Mouse (Mus musculus): ENCODE measurements at regions not wholly inside any gene's neighbourhood (a gene's known extent, or its start where the extent isn't known, plus 50 kb on each side); places are given as distances from the start of the nearest gene placed in this dataset.

DNA sequence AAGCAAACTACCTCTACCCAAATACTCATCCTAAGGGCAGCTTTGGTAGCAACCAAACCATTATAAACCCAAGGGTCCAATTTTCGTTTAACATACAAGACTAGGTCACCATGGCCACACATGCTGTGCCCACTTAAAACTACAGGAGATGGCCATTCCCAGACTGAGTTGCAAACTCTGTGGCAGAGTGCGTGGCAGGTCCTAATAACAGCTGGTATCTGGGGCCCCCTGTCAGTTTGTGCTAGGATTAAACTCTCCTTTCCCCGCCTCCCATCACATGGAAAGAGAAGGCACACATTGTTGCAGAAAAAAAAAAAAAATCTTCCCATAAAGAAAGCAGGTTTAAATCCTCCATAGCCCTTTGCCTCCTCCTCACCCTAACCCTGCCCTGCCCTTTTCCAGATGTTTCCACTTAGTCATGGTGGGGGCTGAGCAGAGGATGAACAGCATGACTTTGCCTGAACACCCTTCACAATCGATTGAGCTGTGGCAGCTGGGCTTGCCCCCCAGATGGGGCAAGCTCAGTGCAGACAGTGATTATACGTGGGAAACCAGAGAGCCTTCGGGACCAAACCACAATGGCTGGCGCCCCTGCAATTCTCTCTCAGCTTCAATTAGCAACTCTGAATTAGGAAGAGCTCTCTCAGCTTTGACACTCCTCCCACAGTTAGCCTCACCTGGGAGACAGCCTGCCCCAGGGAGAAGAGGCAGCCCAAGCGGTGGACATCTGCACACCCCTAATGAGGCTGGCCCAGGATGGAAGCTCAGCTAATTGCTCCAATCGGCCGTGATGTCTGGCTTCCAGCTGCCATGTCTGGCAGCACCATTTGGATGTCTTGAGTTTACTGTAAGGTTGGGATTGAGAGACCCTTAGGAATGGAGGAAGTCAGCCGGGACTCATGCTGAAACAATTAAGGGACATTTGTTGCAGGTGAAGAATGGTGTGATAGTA lies 365.9 kb downstream of the Tns1 start:
- no peaks in the 10 kb centered on the region for H3K36me3 ChIP-seq (ENCODE audit: control insufficient read depth, insufficient read depth, low read length)
- peaks cover 22% of the 10 kb centered on the region for H3K4me1 ChIP-seq (ENCODE audit: control insufficient read depth, insufficient read depth, low read length)
- H3K4me3 ChIP-seq (ENCODE audit: low read depth, low read length), result no peak overlapping the region
- H3K27ac ChIP-seq (replicated peaks; ENCODE audit: low read depth, low read length), result peak overlapping the region; percentile 79
- H3K9me3 ChIP-seq (ENCODE audit: control insufficient read depth, low read length), result no peaks in the 10 kb centered on the region
- DNase-seq (ENCODE audit: low spot score), result peak; percentile 78
- peak overlapping the region; percentile 27; the same call in 1 of the 2 replicates for H3K4me2 ChIP-seq (ENCODE audit: low read depth, severe bottlenecking)
- H3K9ac ChIP-seq (ENCODE audit: low read length), result no peak overlapping the region
- WGBS, result 6% methylated on average over 11 of the region's 11 CpGs
- peak; percentile 83 for ATAC-seq (ENCODE audit: insufficient number of reproducible peaks, low FRiP score, low TSS enrichment, low read depth)
- no peaks in the 10 kb centered on the region for H3K27me3 ChIP-seq (ENCODE audit: control insufficient read depth, insufficient read depth, low read length)

DNA sequence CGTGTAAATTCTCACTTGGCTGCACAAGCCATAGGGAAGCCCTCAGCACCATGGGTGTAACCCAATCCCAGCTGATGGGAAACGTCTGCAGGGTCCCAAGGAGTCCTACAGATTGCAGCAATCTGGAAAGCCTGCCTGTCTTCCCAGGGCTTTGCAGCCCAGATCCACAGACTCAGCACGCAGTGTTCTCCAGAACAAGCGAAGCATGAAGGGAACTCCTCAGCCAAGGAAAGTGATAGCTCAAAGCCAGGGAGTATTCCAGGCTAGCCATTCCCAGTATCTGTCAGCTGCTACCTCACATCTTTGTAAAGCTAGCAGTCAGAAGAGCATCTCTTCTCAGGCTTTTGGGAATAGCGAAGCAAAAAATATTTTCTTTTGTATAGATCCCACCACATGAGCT lies 368.5 kb downstream of the Tns1 start:
- Histone ChIP-seq H3K4me3 (ENCODE audit: low read depth, low read length) (no peak overlapping the region), H3K9me3 (ENCODE audit: control insufficient read depth, low read length) (no peaks in the 10 kb centered on the region), H3K4me2 (ENCODE audit: low read depth, severe bottlenecking) (no peak overlapping the region), H3K27me3 (ENCODE audit: control insufficient read depth, insufficient read depth, low read length) (no peaks in the 10 kb centered on the region), H3K36me3 (ENCODE audit: control insufficient read depth, insufficient read depth, low read length) (no peaks in the 10 kb centered on the region), H3K9ac (ENCODE audit: low read length) (no peak overlapping the region), H3K27ac (replicated peaks; ENCODE audit: low read depth, low read length) (no peak overlapping the region), H3K4me1 (ENCODE audit: control insufficient read depth, insufficient read depth, low read length) (peaks cover 22% of the 10 kb centered on the region)
- DNase-seq (ENCODE audit: low spot score), result no peak
- WGBS, result 59% methylated on average over 5 of the region's 5 CpGs
- ATAC-seq (ENCODE audit: insufficient number of reproducible peaks, low FRiP score, low TSS enrichment, low read depth), result no peak

DNA sequence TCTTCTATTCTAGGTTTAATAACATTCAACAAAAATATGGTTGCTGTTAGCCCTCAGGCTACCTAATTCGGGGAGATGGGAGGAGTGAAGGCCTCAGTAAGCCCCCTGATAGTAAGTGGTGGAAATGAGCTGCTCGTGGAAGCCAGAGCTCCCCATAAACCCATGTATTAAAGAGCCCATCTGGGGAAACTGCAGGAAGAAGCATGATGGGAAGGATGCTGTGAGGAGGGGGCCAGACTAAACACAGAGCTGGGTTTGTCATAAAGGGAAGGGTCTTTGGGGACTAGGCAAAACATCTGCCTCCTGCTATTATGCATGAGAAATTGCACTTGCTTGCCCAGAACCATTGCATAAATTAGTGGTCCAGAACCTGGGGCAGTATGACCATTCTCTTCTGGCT lies 369.3 kb downstream of the Tns1 start:
- H3K4me2 ChIP-seq (ENCODE audit: low read depth, severe bottlenecking), result no peak overlapping the region
- no peak for DNase-seq (ENCODE audit: low spot score)
- no peak overlapping the region for H3K4me3 ChIP-seq (ENCODE audit: low read depth, low read length)
- WGBS, result 49% methylated on average over 2 of the region's 2 CpGs
- no peak overlapping the region for H3K9ac ChIP-seq (ENCODE audit: low read length)
- ATAC-seq (ENCODE audit: insufficient number of reproducible peaks, low FRiP score, low TSS enrichment, low read depth), result no peak
- H3K27me3 ChIP-seq (ENCODE audit: control insufficient read depth, insufficient read depth, low read length), result no peaks in the 10 kb centered on the region
- peaks cover 22% of the 10 kb centered on the region for H3K4me1 ChIP-seq (ENCODE audit: control insufficient read depth, insufficient read depth, low read length)
- no peaks in the 10 kb centered on the region for H3K9me3 ChIP-seq (ENCODE audit: control insufficient read depth, low read length)
- H3K36me3 ChIP-seq (ENCODE audit: control insufficient read depth, insufficient read depth, low read length), result no peaks in the 10 kb centered on the region
- no peak overlapping the region for H3K27ac ChIP-seq (replicated peaks; ENCODE audit: low read depth, low read length)

DNA sequence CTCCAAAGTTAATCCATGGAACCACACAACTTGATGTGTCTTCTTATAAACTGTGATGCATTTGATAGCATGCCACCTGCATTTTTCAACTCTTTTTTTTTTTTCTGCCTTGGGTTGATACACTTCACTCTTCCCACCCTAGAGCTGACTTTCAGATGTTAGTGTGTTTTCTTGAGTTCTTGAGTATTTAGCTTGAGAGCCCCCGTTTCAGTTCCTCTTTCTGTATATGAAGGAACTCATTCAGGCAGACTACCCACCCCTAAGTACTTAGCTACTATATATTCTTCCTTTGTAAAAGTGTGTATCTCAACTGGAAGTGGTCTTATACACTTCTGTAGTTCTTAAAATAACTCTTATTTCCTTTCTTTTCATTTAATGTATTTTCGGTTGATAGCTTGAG lies 371.1 kb downstream of the Tns1 start:
- H3K4me2 ChIP-seq (ENCODE audit: low read depth, severe bottlenecking), result no peak overlapping the region
- DNase-seq (ENCODE audit: low spot score), result no peak
- H3K9ac ChIP-seq (ENCODE audit: low read length), result no peak overlapping the region
- no peaks in the 10 kb centered on the region for H3K9me3 ChIP-seq (ENCODE audit: control insufficient read depth, low read length)
- ATAC-seq (ENCODE audit: insufficient number of reproducible peaks, low FRiP score, low TSS enrichment, low read depth), result no peak
- H3K4me1 ChIP-seq (ENCODE audit: control insufficient read depth, insufficient read depth, low read length), result peaks cover 14% of the 10 kb centered on the region
- no peaks in the 10 kb centered on the region for H3K27me3 ChIP-seq (ENCODE audit: control insufficient read depth, insufficient read depth, low read length)
- H3K4me3 ChIP-seq (ENCODE audit: low read depth, low read length), result no peak overlapping the region
- H3K36me3 ChIP-seq (ENCODE audit: control insufficient read depth, insufficient read depth, low read length), result no peaks in the 10 kb centered on the region
- 90% methylated on average over 2 of the region's 2 CpGs for WGBS
- no peak overlapping the region for H3K27ac ChIP-seq (replicated peaks; ENCODE audit: low read depth, low read length)

DNA sequence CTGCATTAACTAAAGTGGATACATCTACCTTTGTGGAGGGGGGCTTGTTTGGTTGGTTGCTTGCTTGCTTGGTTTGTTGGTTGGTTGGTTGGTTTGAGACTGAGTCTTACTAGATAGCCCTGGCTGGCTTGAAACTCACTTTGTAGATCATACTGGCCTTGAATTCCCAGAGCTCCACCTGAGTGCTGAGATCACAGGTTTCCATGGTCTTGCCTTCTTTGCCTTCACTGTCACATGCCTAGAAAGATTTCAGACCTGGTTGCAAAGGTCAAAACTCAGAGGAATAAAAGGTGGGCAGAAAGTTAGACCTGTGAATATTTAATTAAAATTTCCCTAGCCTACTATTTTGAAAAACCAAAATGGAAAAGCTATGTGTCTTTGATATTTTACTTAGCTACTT lies 375.5 kb downstream of the Tns1 start:
- H3K4me2 ChIP-seq (ENCODE audit: low read depth, severe bottlenecking), result no peak overlapping the region
- H3K36me3 ChIP-seq (ENCODE audit: control insufficient read depth, insufficient read depth, low read length), result no peaks in the 10 kb centered on the region
- no peaks in the 10 kb centered on the region for H3K27me3 ChIP-seq (ENCODE audit: control insufficient read depth, insufficient read depth, low read length)
- peaks cover 11% of the 10 kb centered on the region for H3K4me1 ChIP-seq (ENCODE audit: control insufficient read depth, insufficient read depth, low read length)
- no peak for ATAC-seq (ENCODE audit: insufficient number of reproducible peaks, low FRiP score, low TSS enrichment, low read depth)
- no peaks in the 10 kb centered on the region for H3K9me3 ChIP-seq (ENCODE audit: control insufficient read depth, low read length)
- DNase-seq (ENCODE audit: low spot score), result no peak
- no peak overlapping the region for H3K9ac ChIP-seq (ENCODE audit: low read length)
- no peak overlapping the region for H3K4me3 ChIP-seq (ENCODE audit: low read depth, low read length)
- no peak overlapping the region for H3K27ac ChIP-seq (replicated peaks; ENCODE audit: low read depth, low read length)

DNA sequence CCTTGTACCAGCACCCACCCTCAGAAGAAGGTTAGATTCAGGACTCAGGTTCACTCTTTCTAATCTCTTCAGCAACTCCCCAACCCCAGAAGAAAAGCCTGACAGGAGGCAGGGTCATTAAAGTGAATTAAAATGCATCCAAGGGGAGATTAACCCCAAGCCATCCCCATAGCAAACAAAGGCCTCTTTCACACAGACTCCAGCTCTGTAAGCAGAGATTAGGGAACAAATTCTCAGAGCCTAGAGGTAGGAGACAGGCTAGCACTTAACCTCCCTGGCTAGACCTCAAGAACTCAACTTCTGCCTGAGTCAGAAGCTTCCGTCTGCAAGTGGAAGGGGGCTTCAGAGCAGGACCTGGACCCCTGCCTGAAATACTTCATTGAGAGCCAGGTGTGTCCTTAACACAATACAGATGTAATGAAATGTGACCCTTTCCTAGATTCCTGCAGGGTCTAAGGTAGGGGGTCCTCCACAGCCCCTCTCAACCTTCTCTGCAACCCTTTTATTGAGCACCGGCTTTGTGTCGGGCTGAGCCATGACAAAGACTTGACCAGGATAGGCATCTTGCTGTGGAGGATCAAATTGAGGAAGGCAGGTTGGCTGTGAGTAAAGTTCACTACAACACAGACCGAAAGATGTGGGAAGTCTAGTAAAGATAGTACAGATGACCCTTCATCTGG lies 379.6 kb downstream of the Tns1 start:
- H3K36me3 ChIP-seq (ENCODE audit: control insufficient read depth, insufficient read depth, low read length), result no peaks in the 10 kb centered on the region
- no peak overlapping the region for H3K4me3 ChIP-seq (ENCODE audit: low read depth, low read length)
- H3K27me3 ChIP-seq (ENCODE audit: control insufficient read depth, insufficient read depth, low read length), result no peaks in the 10 kb centered on the region
- 41% methylated on average over 4 of the region's 4 CpGs for WGBS
- ATAC-seq (ENCODE audit: insufficient number of reproducible peaks, low FRiP score, low TSS enrichment, low read depth) (peak; percentile 86), DNase-seq (ENCODE audit: low spot score) (peak; percentile 44)
- no peak overlapping the region for H3K4me2 ChIP-seq (ENCODE audit: low read depth, severe bottlenecking)
- no peak overlapping the region for H3K9ac ChIP-seq (ENCODE audit: low read length)
- peak overlapping the region; percentile 85 for H3K27ac ChIP-seq (replicated peaks; ENCODE audit: low read depth, low read length)
- no peaks in the 10 kb centered on the region for H3K9me3 ChIP-seq (ENCODE audit: control insufficient read depth, low read length)
- H3K4me1 ChIP-seq (ENCODE audit: control insufficient read depth, insufficient read depth, low read length), result peaks cover 15% of the 10 kb centered on the region

DNA sequence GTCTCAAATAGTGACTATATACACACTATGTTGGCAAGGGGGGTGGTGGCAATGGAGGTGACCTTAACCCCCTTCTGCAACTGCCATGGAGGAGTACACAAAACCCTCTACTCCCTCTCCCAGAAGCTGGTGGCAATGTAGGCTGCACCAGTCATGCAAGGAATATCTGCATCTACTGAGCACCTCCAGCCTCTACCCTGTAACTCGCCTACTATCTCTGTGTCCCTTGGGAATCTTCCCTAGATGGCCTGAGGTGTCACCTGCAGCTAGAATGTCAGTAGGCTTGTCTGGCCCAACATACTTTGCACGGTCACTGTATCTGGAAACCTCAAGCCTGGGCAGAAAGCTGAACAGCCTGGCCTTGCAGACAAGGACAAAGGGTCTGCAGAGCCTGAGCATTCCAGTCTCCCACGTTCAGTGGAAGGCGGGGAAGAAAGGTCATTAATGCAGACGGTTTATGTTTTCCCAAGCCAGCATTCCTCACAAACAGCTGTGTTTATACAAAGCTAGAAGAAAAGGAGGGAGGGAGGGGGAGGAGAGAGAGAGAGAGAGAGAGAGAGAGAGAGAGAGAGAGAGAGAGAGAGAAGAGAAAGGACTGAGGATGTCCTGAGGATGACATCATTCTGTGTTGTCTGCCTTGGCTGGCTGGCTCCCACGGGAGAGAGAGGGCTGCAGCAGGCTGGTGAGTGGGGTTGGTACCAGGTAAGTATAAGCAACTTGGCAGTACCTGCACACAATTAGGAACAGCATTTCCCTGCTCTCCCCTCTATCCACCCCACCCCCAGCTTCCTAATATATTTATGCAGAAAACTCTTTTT lies 380.3 kb downstream of the Tns1 start:
- WGBS, result 24% methylated on average over 6 of the region's 6 CpGs
- H3K9me3 ChIP-seq (ENCODE audit: control insufficient read depth, low read length), result no peaks in the 10 kb centered on the region
- peak; percentile 52 for DNase-seq (ENCODE audit: low spot score)
- peaks cover 15% of the 10 kb centered on the region for H3K4me1 ChIP-seq (ENCODE audit: control insufficient read depth, insufficient read depth, low read length)
- no peak overlapping the region for H3K4me3 ChIP-seq (ENCODE audit: low read depth, low read length)
- peak overlapping the region; percentile 12; the same call in 1 of the 2 replicates for H3K9ac ChIP-seq (ENCODE audit: low read length)
- peak; percentile 77 for ATAC-seq (ENCODE audit: insufficient number of reproducible peaks, low FRiP score, low TSS enrichment, low read depth)
- peak overlapping the region; percentile 85 for H3K27ac ChIP-seq (replicated peaks; ENCODE audit: low read depth, low read length)
- no peaks in the 10 kb centered on the region for H3K27me3 ChIP-seq (ENCODE audit: control insufficient read depth, insufficient read depth, low read length)
- H3K36me3 ChIP-seq (ENCODE audit: control insufficient read depth, insufficient read depth, low read length), result no peaks in the 10 kb centered on the region
- H3K4me2 ChIP-seq (ENCODE audit: low read depth, severe bottlenecking), result no peak overlapping the region

DNA sequence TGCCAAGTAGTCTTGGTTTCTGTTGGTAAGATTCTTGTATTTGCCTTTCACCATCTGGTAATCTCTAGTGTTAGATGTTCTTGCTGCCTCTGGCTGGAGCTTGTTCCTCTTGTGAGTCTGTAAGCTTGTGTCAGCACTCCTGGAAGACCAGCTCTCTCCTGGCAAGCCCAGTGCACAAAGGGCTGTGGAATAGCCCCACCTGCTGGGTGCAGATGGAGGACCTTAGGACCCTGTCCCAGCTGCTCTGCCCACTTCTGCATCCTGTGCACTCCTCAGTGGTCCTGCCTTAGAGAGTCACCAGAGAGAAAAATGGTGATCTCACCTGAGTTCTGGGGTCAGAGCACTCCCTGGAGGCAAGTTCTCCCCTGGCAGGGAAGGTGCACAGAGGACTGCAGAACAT lies 387.2 kb downstream of the Tns1 start:
- Histone ChIP-seq H3K9ac (ENCODE audit: low read length) (no peak overlapping the region), H3K4me3 (ENCODE audit: low read depth, low read length) (no peak overlapping the region), H3K27me3 (ENCODE audit: control insufficient read depth, insufficient read depth, low read length) (no peaks in the 10 kb centered on the region), H3K36me3 (ENCODE audit: control insufficient read depth, insufficient read depth, low read length) (no peaks in the 10 kb centered on the region), H3K27ac (replicated peaks; ENCODE audit: low read depth, low read length) (no peak overlapping the region), H3K4me1 (ENCODE audit: control insufficient read depth, insufficient read depth, low read length) (no peaks in the 10 kb centered on the region), H3K9me3 (ENCODE audit: control insufficient read depth, low read length) (no peaks in the 10 kb centered on the region), H3K4me2 (ENCODE audit: low read depth, severe bottlenecking) (no peak overlapping the region)
- DNase-seq (ENCODE audit: low spot score), result peak; percentile 42
- ATAC-seq (ENCODE audit: insufficient number of reproducible peaks, low FRiP score, low TSS enrichment, low read depth), result no peak

Data from limb, embryonic 11.5 days (tissue).